ENCODE assay signal across 31 mouse cellular contexts in genomic region chr19:12442560-12442959, GRCm38 (mm10). TPM values are rescaled to one million over a fixed set of nuclear protein-coding genes. Genes with fewer than 3 reads are reported as not detected.
DNase-seq lines count a peak whose midpoint lies in the region; ATAC-seq lines count a peak whose summit lies in the region.
"Had no signal": no experiment of that assay in that cellular context is flagged by ENCODE, and none has a peak within 500 bp of the region (broad histone marks: within the 10 kb centered on the region; RNA-seq: fewer than 3 reads in every experiment).

No protein-coding gene starts in this region.

- no peaks in the 10 kb centered on the region for H3K9me3 ChIP-seq in heart, embryonic 12.5 days (replicated peaks)
- H3K9me3 ChIP-seq in heart, embryonic 11.5 days (replicated peaks; ENCODE audit: control insufficient read depth, low read length), result no peaks in the 10 kb centered on the region
- H3K9me3 ChIP-seq: embryonic facial prominence, embryonic 10.5 days; hindbrain, embryonic 13.5 days; lung, embryonic 15.5 days; midbrain, embryonic 15.5 days; neural tube, embryonic 15.5 days had no signal

- ATAC-seq in heart, embryonic 12.5 days (ENCODE audit: insufficient number of reproducible peaks, low FRiP score), result no peak
- no peak for ATAC-seq in heart, embryonic 11.5 days (replicated peaks; ENCODE audit: insufficient number of reproducible peaks, low FRiP score, low TSS enrichment)
- ATAC-seq: inflammation-experienced regulatory T-cells, adult 6 months; midbrain, embryonic 15.5 days had no signal

- no peaks in the 10 kb centered on the region for H3K27me3 ChIP-seq in heart, embryonic 12.5 days (replicated peaks)
- no peaks in the 10 kb centered on the region for H3K27me3 ChIP-seq in heart, embryonic 11.5 days (ENCODE audit: control insufficient read depth, insufficient read depth, low read length)
- H3K27me3 ChIP-seq: CH12.LX; hindbrain, embryonic 13.5 days; lung, embryonic 15.5 days; midbrain, embryonic 15.5 days; neural tube, embryonic 15.5 days had no signal

- H3K4me2 ChIP-seq in heart, embryonic 12.5 days, result peak overlapping the region; percentile 8; the same call in 1 of the 2 replicates
- no peak overlapping the region for H3K4me2 ChIP-seq in heart, embryonic 11.5 days
- H3K4me2 ChIP-seq: hindbrain, embryonic 13.5 days; lung, embryonic 15.5 days; midbrain, embryonic 15.5 days; neural tube, embryonic 15.5 days had no signal

- H3K27ac ChIP-seq in heart, embryonic 12.5 days (ENCODE audit: poor library complexity, severe bottlenecking), result no peak overlapping the region
- H3K27ac ChIP-seq in heart, embryonic 11.5 days (ENCODE audit: low read depth, low read length), result no peak overlapping the region
- H3K27ac ChIP-seq in macrophage, result peak overlapping the region; percentile 99
- H3K27ac ChIP-seq: embryonic facial prominence, embryonic 10.5 days; gastrocnemius, adult 2 months; heart, adult 2 months; hindbrain, embryonic 13.5 days; lung, embryonic 15.5 days; midbrain, embryonic 15.5 days; neural tube, embryonic 15.5 days had no signal

- H3K4me3 ChIP-seq in heart, embryonic 12.5 days, result no peak overlapping the region
- no peak overlapping the region for H3K4me3 ChIP-seq in heart, embryonic 11.5 days (ENCODE audit: low read depth, low read length)
- no peak overlapping the region for H3K4me3 ChIP-seq in macrophage (ENCODE audit: inconsistent target)
- H3K4me3 ChIP-seq: embryonic facial prominence, embryonic 10.5 days; gastrocnemius, adult 2 months; heart, adult 2 months; hindbrain, embryonic 13.5 days; lung, embryonic 15.5 days; midbrain, embryonic 15.5 days; neural tube, embryonic 15.5 days had no signal

- intact Hi-C loops in left cerebral cortex, postnatal 25 days (cut with DNase I), result no loop called here

- WGBS in heart, embryonic 12.5 days, result 61% methylated on average over 4 of the region's 4 CpGs
- 66% methylated on average over 4 of the region's 4 CpGs for WGBS in heart, embryonic 11.5 days (ENCODE audit: insufficient replicate concordance)
- 20% methylated on average over 4 of the region's 4 CpGs for WGBS in macrophage (ENCODE audit: missing documents)

- peaks cover 44% of the 10 kb centered on the region; the same call in 1 of the 2 replicates for H3K79me2 ChIP-seq in macrophage (ENCODE audit: inconsistent target)

- H3K9ac ChIP-seq in heart, embryonic 12.5 days, result no peak overlapping the region
- H3K9ac ChIP-seq in heart, embryonic 11.5 days (ENCODE audit: low read depth, low read length), result no peak overlapping the region
- H3K9ac ChIP-seq: hindbrain, embryonic 13.5 days; lung, embryonic 15.5 days; midbrain, embryonic 15.5 days; neural tube, embryonic 15.5 days had no signal

- peaks cover 7% of the 10 kb centered on the region; the same call in 1 of the 2 replicates for H3K4me1 ChIP-seq in heart, embryonic 12.5 days (replicated peaks)
- H3K4me1 ChIP-seq in heart, embryonic 11.5 days (ENCODE audit: control insufficient read depth, insufficient read depth, low read length), result 0 out of 2 replicates have a peak, but pooled peaks cover 3% of the 10 kb centered on the region
- H3K4me1 ChIP-seq: embryonic facial prominence, embryonic 10.5 days; hindbrain, embryonic 13.5 days; lung, embryonic 15.5 days; midbrain, embryonic 15.5 days; neural tube, embryonic 15.5 days had no signal

- peak; percentile 58 for DNase-seq in lung, postnatal 36 days
- no peak for DNase-seq in lung, postnatal 25 days (ENCODE audit: low spot score)
- DNase-seq in adrenal gland, adult 18-20 months (ENCODE audit: low spot score in 2 of 2), result no peak
- no peak for DNase-seq in left cerebral cortex, postnatal 25 days (ENCODE audit: low spot score in 2 of 2)
- no peak for DNase-seq in spleen, postnatal 14 days (ENCODE audit: low spot score in 2 of 2)
- DNase-seq: cerebellum, adult 8-10 months; gastrocnemius, adult 2 months; kidney, adult 2 months; kidney, postnatal 10 days; layer of hippocampus, postnatal 36 days; right cerebral cortex, postnatal 25 days; thymus, postnatal 36 days had no signal

- no peaks in the 10 kb centered on the region for H3K36me3 ChIP-seq in heart, embryonic 12.5 days
- no peaks in the 10 kb centered on the region for H3K36me3 ChIP-seq in heart, embryonic 11.5 days (ENCODE audit: control insufficient read depth, insufficient read depth, low read length)
- no peaks in the 10 kb centered on the region for H3K36me3 ChIP-seq in macrophage (ENCODE audit: inconsistent target)
- H3K36me3 ChIP-seq: embryonic facial prominence, embryonic 10.5 days; hindbrain, embryonic 13.5 days; lung, embryonic 15.5 days; midbrain, embryonic 15.5 days; neural tube, embryonic 15.5 days had no signal

RNA-seq across cellular contexts. Expression of gene Pfpl, which starts 14.9 kb away (rescaled TPM):
- not detected in 2 replicates for polyA plus RNA-seq in heart, embryonic 12.5 days (2016; fragmentation: Nextera tagmentation; extraction: Ambion mirVana)
- polyA plus RNA-seq in heart, embryonic 11.5 days (2014; fragmentation: Nextera tagmentation; extraction: Ambion mirVana), result not detected in 2 replicates
- total RNA-seq in macrophage (2018; cell fraction: chromatin; rRNA removed), result not detected
- total RNA-seq in macrophage (2018; cell fraction: cytosol; rRNA removed), result not detected
- not detected for total RNA-seq in macrophage (2018; cell fraction: nucleus; rRNA removed)
- polyA plus RNA-seq in macrophage (2018), result not detected in 3 replicates
- not detected for total RNA-seq in adrenal gland, adult 18-20 months (2021)
- not detected for total RNA-seq in left cerebral cortex, postnatal 25 days (2021)
- total RNA-seq: adrenal gland, postnatal 4 days; CH12.LX; gastrocnemius, adult 2 months; heart, adult 2 months; layer of hippocampus, adult 18-20 months; layer of hippocampus, postnatal 36 days; left cerebral cortex, postnatal 36 days; liver, adult 2 months; megakaryocyte-erythroid progenitor cell, adult 5-6 weeks; MEL had no signal
- polyA plus RNA-seq: embryonic facial prominence, embryonic 10.5 days; forebrain, embryonic 11.5 days; heart, adult 2 months; hindbrain, embryonic 13.5 days; inflammation-experienced regulatory T-cells, adult 6 months; kidney, adult 2 months; liver, adult 2 months; lung, embryonic 15.5 days; midbrain, embryonic 15.5 days; neural tube, embryonic 15.5 days; stomach, embryonic 16.5 days had no signal

RNA-seq across cellular contexts. Expression of gene Mpeg1, which starts 18.0 kb away (rescaled TPM):
- polyA plus RNA-seq in heart, embryonic 12.5 days (2016; fragmentation: Nextera tagmentation; extraction: Ambion mirVana), result 0.06 and 0.18 TPM in 2 replicates
- polyA plus RNA-seq in heart, embryonic 11.5 days (2014; fragmentation: Nextera tagmentation; extraction: Ambion mirVana), result 0.28 and 0.56 TPM in 2 replicates
- 100 to 1,000 TPM; 252 to 707 (median 456) TPM for total RNA-seq in macrophage (2018; cell fraction: chromatin; rRNA removed)
- 1,000 to 10,000 TPM; 1,942 to 3,390 (median 2,625) TPM for total RNA-seq in macrophage (2018; cell fraction: cytosol; rRNA removed)
- 1,000 to 10,000 TPM in 25 of 26 experiments, 100 to 1,000 TPM in 1; 793 to 4,386 (median 3,068) TPM for total RNA-seq in macrophage (2018; cell fraction: nucleus; rRNA removed)
- 2,177 to 2,766 TPM (median 2,684 TPM) in 3 replicates for polyA plus RNA-seq in macrophage (2018)
- 10 to 100 TPM; 31.6 to 57.3 TPM for total RNA-seq in adrenal gland, adult 18-20 months (2021)
- total RNA-seq in left cerebral cortex, postnatal 25 days (2021), result 1 to 10 TPM; 7.6 to 8.7 TPM
- total RNA-seq: MEL had no signal

RNA-seq across cellular contexts. Expression of gene Olfr1441, which starts 25.3 kb away (rescaled TPM):
- not detected in 2 replicates for polyA plus RNA-seq in heart, embryonic 12.5 days (2016; fragmentation: Nextera tagmentation; extraction: Ambion mirVana)
- not detected in 2 replicates for polyA plus RNA-seq in heart, embryonic 11.5 days (2014; fragmentation: Nextera tagmentation; extraction: Ambion mirVana)
- not detected for total RNA-seq in macrophage (2018; cell fraction: chromatin; rRNA removed)
- total RNA-seq in macrophage (2018; cell fraction: cytosol; rRNA removed), result not detected
- not detected for total RNA-seq in macrophage (2018; cell fraction: nucleus; rRNA removed)
- not detected in 3 replicates for polyA plus RNA-seq in macrophage (2018)
- total RNA-seq in adrenal gland, adult 18-20 months (2021), result not detected
- not detected for total RNA-seq in left cerebral cortex, postnatal 25 days (2021)
- total RNA-seq: adrenal gland, postnatal 4 days; CH12.LX; gastrocnemius, adult 2 months; heart, adult 2 months; layer of hippocampus, adult 18-20 months; layer of hippocampus, postnatal 36 days; left cerebral cortex, postnatal 36 days; liver, adult 2 months; megakaryocyte-erythroid progenitor cell, adult 5-6 weeks; MEL had no signal
- polyA plus RNA-seq: embryonic facial prominence, embryonic 10.5 days; forebrain, embryonic 11.5 days; heart, adult 2 months; hindbrain, embryonic 13.5 days; inflammation-experienced regulatory T-cells, adult 6 months; kidney, adult 2 months; liver, adult 2 months; lung, embryonic 15.5 days; midbrain, embryonic 15.5 days; neural tube, embryonic 15.5 days; stomach, embryonic 16.5 days had no signal

RNA-seq across cellular contexts. Expression of gene Olfr1440, which starts 55.5 kb away (rescaled TPM):
- polyA plus RNA-seq in heart, embryonic 12.5 days (2016; fragmentation: Nextera tagmentation; extraction: Ambion mirVana), result not detected in 2 replicates
- not detected in 2 replicates for polyA plus RNA-seq in heart, embryonic 11.5 days (2014; fragmentation: Nextera tagmentation; extraction: Ambion mirVana)
- total RNA-seq in macrophage (2018; cell fraction: chromatin; rRNA removed), result not detected
- total RNA-seq in macrophage (2018; cell fraction: cytosol; rRNA removed), result not detected
- total RNA-seq in macrophage (2018; cell fraction: nucleus; rRNA removed), result not detected
- not detected in 3 replicates for polyA plus RNA-seq in macrophage (2018)
- total RNA-seq in adrenal gland, adult 18-20 months (2021), result not detected
- not detected for total RNA-seq in left cerebral cortex, postnatal 25 days (2021)
- total RNA-seq: adrenal gland, postnatal 4 days; CH12.LX; gastrocnemius, adult 2 months; heart, adult 2 months; layer of hippocampus, adult 18-20 months; layer of hippocampus, postnatal 36 days; left cerebral cortex, postnatal 36 days; liver, adult 2 months; megakaryocyte-erythroid progenitor cell, adult 5-6 weeks; MEL had no signal
- polyA plus RNA-seq: embryonic facial prominence, embryonic 10.5 days; forebrain, embryonic 11.5 days; heart, adult 2 months; hindbrain, embryonic 13.5 days; inflammation-experienced regulatory T-cells, adult 6 months; kidney, adult 2 months; liver, adult 2 months; lung, embryonic 15.5 days; midbrain, embryonic 15.5 days; neural tube, embryonic 15.5 days; stomach, embryonic 16.5 days had no signal

RNA-seq across cellular contexts. Expression of gene Dtx4, which starts 58.7 kb away (rescaled TPM):
- 1.4 and 1.7 TPM in 2 replicates for polyA plus RNA-seq in heart, embryonic 12.5 days (2016; fragmentation: Nextera tagmentation; extraction: Ambion mirVana)
- 1.3 and 1.8 TPM in 2 replicates for polyA plus RNA-seq in heart, embryonic 11.5 days (2014; fragmentation: Nextera tagmentation; extraction: Ambion mirVana)
- total RNA-seq in macrophage (2018; cell fraction: chromatin; rRNA removed), result 100 to 1,000 TPM in 4 of 26 experiments, 10 to 100 TPM in 14, 1 to 10 TPM in 8; 7.0 to 144 (median 22.3) TPM
- total RNA-seq in macrophage (2018; cell fraction: cytosol; rRNA removed), result 10 to 100 TPM; 10.2 to 96.6 (median 29.8) TPM
- 100 to 1,000 TPM in 3 of 26 experiments, 10 to 100 TPM in 21, 1 to 10 TPM in 2; 8.5 to 133 (median 28.5) TPM for total RNA-seq in macrophage (2018; cell fraction: nucleus; rRNA removed)
- polyA plus RNA-seq in macrophage (2018), result 17.5 to 35.6 TPM (median 30.8 TPM) in 3 replicates
- total RNA-seq in adrenal gland, adult 18-20 months (2021), result 10 to 100 TPM; 14.7 to 30.5 TPM
- 10 to 100 TPM; 32.7 to 37.1 TPM for total RNA-seq in left cerebral cortex, postnatal 25 days (2021)
- total RNA-seq: megakaryocyte-erythroid progenitor cell, adult 5-6 weeks had no signal

Comparison
In these comparisons a context has a peak if more than half of its experiments do, and no peak if none do; other contexts are left out.
1. RNA of gene Mpeg1, which starts 18.0 kb away (polyA plus RNA-seq): 2,177 to 2,766 TPM in macrophage; 0.28 to 0.56 TPM in heart, embryonic 11.5 days and 0.06 to 0.18 TPM in heart, embryonic 12.5 days; every median in the first group is over 1,000 times any median in the second.